Mouse (Mus musculus): ENCODE measurements around the gene Pde7b.

Gene Pde7b

GRCm38 (mm10) chr10:20732180-20732579 is 7.3 kb upstream of the Pde7b start:
- no peak for TF ChIP-seq GATA4 (IDR thresholded peaks at IDR 0.05; ENCODE audit: insufficient replicate concordance, low read length)

GRCm38 (mm10) chr10:20730034-20730433 is 5.2 kb upstream of the Pde7b start:
- TF ChIP-seq GATA4 (IDR thresholded peaks at IDR 0.05; ENCODE audit: insufficient replicate concordance, low read length), result no peak

- TF ChIP-seq GATA4 (IDR thresholded peaks at IDR 0.05; ENCODE audit: insufficient replicate concordance, low read length), result no peak
Observed at GRCm38 (mm10) chr10:20725384-20725983, 606 bp upstream of the Pde7b start.

- TF ChIP-seq GATA4 (IDR thresholded peaks at IDR 0.05; ENCODE audit: insufficient replicate concordance, low read length), result no peak
Observed at GRCm38 (mm10) chr10:20724451-20724850, 427 bp downstream of the Pde7b start.

DNA sequence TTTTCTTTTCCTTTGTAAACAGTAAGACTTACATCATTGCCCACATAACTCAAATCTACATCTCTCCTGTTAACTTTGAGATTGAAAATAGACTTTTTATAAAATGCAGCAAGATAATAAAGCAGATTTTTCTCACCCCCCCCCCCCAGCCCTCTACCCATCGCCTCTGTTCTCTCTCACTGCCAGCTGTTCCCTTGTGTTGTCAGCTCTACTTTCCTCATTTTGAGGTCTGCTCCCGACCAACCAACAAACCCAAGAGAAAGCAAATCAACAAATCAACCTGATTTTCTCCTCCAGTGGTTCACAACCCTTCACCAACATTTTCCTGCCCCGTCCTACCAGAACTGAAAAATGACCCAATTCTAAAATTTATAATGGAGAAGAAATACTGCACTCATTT is 916 bp downstream of the Pde7b start:
- TF ChIP-seq GATA4 (IDR thresholded peaks at IDR 0.05; ENCODE audit: insufficient replicate concordance, low read length), result no peak

- TF ChIP-seq GATA4 (IDR thresholded peaks at IDR 0.05; ENCODE audit: insufficient replicate concordance, low read length), result no peak
Observed at GRCm38 (mm10) chr10:20723521-20723915, 1.4 kb downstream of the Pde7b start.

- no peak for TF ChIP-seq GATA4 (IDR thresholded peaks at IDR 0.05; ENCODE audit: insufficient replicate concordance, low read length)
Observed at GRCm38 (mm10) chr10:20722651-20723520, 2.0 kb downstream of the Pde7b start.

DNA sequence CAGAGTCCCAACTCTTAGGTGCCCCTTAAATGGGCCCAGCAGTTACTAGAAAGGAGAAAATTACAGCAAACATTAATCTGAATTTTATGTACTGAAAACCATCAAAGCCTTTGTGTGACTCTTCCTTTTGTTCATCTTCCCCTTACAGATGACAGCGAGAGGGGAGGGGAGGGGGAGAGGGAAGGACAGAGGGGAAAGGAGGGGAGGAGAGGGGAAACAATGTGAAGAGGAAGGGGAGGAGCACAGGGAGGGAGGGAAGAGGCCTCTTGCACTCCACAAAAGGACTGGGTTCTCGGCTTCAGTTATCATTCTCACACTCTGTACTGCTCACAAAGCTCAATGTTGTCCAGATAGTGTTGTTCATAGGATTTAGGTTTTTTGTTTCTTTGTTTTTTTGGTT is 5.7 kb downstream of the Pde7b start:
- TF ChIP-seq GATA4 (IDR thresholded peaks at IDR 0.05; ENCODE audit: insufficient replicate concordance, low read length), result no peak

GRCm38 (mm10) chr10:20700633-20701032 is 24.2 kb downstream of the Pde7b start:
- TF ChIP-seq GATA4 (IDR thresholded peaks at IDR 0.05; ENCODE audit: insufficient replicate concordance, low read length), result no peak

- TF ChIP-seq GATA4 (IDR thresholded peaks at IDR 0.05; ENCODE audit: insufficient replicate concordance, low read length), result no peak
Observed at GRCm38 (mm10) chr10:20699874-20700273, 25.0 kb downstream of the Pde7b start.

GRCm38 (mm10) chr10:20695637-20696036 is 29.2 kb downstream of the Pde7b start:
- no peak for TF ChIP-seq GATA4 (IDR thresholded peaks at IDR 0.05; ENCODE audit: insufficient replicate concordance, low read length)

- TF ChIP-seq GATA4 (IDR thresholded peaks at IDR 0.05; ENCODE audit: insufficient replicate concordance, low read length), result no peak
Observed at GRCm38 (mm10) chr10:20690002-20690401, 34.9 kb downstream of the Pde7b start.

DNA sequence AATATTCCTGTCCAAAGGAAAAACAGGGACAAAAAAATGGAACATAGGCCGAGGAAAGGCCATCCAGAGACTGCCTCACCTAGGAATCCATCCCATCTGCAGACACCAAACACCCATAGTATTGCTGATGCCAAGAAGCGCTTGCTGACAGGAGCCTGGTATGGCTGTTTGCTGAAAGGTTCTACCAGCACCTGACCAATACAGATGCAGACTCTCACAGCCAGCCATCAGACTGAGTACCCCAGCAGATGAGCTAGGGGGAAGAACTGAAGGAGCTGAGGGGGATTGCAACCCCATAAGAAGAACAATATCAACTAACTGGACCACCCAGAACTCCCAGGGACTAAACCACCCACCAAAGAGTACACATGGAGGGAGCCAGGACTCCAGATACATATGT is 40.7 kb downstream of the Pde7b start:
- no peak for TF ChIP-seq GATA4 (IDR thresholded peaks at IDR 0.05; ENCODE audit: insufficient replicate concordance, low read length)

DNA sequence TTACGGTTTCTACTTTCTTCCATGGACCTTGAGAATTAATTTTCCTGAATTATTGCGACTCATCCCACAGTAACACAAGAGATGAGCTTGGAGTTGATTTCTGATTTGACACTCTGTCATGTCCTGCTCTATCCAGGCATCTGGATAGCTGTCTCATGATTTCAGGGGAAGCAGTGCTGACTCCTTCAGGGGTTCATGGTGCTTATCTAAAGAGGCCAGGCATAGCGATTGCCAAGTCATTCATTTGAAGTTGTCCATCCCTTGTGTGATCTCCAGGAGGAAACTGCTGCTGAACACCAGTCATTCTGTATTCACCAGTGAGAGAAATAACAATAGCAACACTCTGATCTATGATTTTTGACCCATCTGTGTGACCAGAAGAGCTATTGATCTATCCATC is 43.9 kb downstream of the Pde7b start:
- TF ChIP-seq GATA4 (IDR thresholded peaks at IDR 0.05; ENCODE audit: insufficient replicate concordance, low read length), result no peak

DNA sequence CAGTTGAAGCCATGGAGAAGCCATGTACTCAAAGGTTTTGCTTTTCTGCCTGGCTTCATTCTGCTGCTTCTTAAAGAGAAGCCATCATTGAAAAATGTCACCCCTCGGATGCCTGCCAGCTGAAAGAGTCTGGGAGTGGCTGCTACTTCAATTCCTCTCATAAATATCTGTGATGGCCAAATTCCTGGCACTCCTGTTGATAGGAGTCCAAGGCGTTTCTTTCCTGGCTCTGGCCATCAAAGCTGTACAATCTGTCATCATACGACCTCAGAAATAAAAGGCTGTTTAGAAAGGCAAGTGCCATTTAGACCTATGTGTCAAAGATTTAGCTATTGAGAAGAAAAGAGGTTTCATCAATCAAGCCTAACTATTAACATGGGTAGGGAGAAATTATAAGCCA is 49.6 kb downstream of the Pde7b start:
- no peak for TF ChIP-seq GATA4 (IDR thresholded peaks at IDR 0.05; ENCODE audit: insufficient replicate concordance, low read length)

DNA sequence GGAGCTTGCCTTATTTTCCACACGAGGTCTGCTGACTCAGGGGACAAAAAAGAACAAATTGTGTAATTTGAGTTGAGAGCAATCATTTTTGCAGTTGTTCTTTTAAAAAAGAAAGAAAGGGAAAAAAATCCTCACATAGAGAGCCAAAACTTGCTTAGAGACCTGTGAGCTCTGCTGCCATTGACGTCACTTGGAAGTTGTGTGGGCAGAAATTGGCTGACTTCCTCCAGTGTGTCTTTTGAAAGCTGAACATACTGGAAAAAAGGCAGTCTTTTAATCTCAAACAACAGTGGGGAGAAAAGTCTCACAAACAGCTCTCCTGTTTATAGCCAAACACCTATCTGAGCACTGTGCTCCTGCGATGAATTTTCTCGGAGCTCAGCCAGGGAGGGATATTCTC is 51.1 kb downstream of the Pde7b start:
- no peak for TF ChIP-seq GATA4 (IDR thresholded peaks at IDR 0.05; ENCODE audit: insufficient replicate concordance, low read length)

GRCm38 (mm10) chr10:20672591-20672990 is 52.3 kb downstream of the Pde7b start:
- no peak for TF ChIP-seq GATA4 (IDR thresholded peaks at IDR 0.05; ENCODE audit: insufficient replicate concordance, low read length)
